Mouse (Mus musculus) urinary bladder, adult 18-20 months (tissue): Measurements from ENCODE around the gene Ifngr1.
A peak's percentile ranks its signal among the peaks of the same experiment; 100 is the strongest.

Experiments used
- DNase-seq, 2 experiments: peaks; one replicate each; pipeline ENCODE4 v3.0.0; 2022; ENCODE audit warnings: low spot score in 2 of 2, mixed read lengths in 2 of 2

Ifngr1 gene

DNA sequence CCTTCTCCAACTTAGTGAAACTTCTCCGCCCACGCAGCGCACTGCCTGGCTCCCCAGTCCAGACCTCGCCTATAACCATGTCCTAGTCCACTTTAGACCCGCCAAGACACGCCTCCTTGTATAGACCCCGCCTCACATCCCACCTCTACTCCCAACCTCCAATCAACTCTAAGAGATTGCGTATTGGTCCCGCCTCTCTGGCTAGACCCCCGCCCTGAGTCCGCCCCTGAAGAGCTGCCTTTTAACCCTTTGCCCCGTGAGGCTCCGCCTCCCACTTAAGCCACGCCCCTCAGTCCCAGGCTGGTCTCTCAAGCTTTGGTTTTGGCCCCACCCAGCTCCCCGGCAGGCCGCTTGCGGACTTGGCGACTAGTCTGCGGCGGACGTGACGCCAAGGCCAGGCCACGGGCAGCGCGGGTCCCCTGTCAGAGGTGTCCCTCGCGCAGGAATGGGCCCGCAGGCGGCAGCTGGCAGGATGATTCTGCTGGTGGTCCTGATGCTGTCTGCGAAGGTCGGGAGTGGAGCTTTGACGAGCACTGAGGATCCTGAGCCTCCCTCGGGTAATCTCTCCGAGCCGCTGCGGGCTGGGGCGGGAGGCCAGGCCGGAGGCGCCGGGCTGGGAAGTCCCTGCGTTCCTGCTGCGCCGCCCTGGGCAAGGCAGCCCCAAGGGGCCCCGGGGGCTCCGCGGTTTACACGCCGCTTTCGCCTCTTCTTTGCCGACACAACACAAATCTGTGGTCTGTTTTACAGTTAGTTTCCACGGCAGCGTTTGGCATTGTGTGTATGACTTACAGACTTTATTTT lies at the start of gene Ifngr1:
Gene Ifngr1, plus strand, starts transcription at position 309 of the 801 bp plus-strand sequence.
- DNase-seq: peak; percentile 99

DNA sequence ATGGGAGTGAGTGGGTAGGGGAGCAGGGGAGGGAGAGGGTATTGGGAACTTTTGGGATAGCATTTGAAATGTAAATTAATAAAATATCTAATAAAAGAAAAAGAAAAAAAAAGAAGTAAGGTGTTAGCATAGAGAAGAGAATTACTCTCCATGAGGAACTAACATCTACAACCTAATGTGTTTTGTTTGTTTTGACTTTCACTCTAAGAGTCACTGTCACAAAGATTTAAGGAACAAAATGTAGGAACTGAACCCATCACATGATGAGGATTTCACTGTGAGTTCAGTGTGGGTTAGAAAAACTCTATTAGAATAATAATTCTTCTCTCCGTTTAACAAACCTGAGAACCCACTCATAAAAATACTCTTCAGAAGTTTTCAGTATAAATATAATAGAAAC lies 44.9 kb upstream of the Ifngr1 start:
- DNase-seq: no peak

DNA sequence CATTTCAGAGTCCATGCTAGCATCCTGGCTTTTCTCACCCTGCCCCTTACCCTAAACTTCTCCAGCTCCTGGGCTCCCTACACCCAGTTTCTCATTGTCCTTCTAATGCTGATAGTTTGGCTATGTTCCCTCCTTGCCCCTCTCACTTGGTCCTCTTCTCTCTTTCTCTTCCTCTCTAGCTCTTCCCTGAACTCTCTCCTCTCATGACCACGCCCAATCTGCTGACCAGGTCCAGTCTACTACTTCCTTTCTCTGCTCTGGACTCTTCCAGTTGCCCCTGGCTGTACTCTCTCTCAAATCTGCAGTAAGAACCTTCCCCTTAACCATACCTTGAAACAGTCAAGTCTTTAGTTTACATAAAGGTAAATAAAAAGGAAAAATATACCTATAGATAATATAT lies 43.7 kb upstream of the Ifngr1 start:
- DNase-seq: no peak

DNA sequence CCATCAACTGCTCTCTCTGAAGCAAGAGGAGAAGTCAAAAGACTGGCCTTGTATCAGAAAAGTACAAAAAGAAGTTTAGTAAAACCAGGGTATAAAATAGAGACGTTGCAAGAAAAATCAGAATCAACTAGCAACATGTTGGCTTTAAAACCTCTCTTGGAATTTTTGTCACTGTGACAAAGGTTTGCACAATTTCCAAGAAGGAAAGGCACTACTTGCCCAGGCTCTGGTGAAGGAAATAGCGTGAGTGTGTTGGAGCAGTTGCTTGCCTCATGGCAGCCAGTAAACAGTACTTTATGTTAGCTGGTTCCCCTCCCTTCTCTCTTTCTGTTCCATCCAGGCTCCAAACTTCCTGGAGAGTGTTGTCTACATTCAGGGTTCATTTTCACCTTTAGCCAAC lies 43.3 kb upstream of the Ifngr1 start:
- DNase-seq: no peak

DNA sequence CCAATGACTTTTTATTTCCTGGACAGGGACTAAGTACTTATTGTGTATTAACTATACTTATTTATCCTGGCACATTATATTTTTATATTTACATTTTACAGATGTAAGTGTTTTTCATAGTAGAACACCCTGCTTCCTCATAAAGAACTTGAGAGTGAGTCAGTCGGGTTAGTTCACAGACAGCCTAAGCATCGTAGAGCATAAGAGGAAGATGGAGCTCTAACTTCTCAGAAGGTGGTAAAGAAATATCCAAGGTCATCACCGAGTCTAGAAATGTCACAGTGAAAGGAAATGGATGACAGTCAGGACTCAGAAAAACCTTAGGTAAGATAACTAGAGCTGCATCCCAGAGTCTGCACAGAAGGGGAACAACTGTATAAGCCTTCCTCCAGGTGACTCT lies 40.2 kb upstream of the Ifngr1 start:
- DNase-seq: no peak

DNA sequence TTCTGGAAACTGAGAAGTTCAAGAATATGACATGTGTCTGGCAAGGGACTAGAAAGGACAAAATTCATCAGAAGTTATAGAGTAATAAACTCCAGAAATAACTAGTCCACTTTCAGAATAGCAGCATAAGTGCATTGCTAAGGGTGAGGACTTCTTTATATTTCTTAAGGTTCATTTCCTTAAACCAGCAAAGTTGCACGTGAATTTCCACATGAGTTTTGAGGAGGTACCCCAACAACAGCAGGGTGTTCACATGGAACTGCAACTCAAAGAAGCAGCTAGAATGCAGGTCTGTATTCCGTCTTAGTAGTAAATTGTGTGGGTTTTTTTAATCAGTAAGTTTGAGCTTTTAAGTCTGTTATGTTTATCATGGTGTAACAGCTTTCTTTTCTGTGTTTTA lies 37.9 kb upstream of the Ifngr1 start:
- DNase-seq: no peak

DNA sequence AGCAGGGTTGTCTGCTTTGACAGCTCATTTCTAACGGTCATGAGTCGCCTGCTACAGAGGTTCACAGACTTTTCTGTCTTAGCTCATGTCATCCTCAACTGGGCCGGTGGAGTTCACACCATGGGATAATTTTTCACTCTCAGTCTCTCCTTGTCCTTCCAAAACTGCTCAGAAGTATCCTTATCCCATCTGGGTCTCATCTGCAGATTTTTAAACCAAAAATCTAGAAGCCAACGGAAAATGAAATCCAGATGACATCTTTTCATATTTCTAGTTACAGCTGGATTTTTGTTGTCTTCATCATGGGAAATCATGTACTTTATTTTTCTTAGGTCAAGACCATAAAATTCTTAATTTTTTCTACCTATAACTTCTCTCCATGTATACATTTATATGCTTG lies 34.1 kb upstream of the Ifngr1 start:
- DNase-seq: no peak

DNA sequence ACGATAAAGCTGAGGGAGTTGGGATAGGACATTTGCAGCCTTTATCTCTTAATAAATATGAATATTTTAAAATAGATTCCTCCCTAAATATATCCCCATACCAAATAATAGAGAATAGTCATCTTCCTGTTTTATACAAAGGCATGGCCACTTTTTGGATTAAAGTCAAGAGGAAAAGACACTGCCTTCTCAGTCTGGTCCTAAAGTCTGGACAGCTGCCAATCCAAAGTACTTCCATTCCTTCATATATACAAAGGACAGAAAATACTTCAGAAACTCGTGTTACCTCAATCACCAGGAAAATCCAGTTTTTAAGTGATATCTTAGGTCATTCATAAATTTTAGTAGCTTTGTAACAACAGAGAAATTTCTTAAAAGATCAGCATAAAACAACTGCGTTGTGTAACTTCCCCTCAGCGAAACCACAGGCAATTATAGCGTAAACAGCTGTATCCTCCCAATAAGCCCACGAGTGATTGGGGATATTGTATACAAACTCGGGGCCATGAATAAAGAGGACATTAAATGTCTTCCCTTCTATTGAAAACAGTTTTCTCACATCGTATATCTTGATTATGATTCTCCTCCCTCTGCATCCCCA lies 32.1 kb upstream of the Ifngr1 start:
- DNase-seq: no peak

DNA sequence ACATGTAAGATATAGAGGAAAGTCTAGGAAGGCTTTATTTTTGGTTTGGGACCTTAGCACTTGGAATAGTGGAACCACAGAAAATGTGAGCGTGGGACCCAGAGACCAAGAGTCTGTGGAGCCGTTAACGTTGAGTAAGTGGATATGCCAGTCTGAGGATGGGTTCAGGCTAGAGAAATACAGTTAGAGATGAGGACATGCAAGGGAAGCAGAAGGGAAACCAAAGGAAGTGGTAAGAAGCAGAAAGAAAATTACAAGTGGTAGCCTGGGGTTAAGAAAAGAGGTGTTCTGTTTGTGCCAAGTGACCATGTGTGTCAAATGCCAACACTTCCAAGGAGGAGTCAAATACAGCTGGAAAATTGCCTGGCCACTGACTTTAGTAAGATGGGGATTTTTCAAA lies 29.2 kb upstream of the Ifngr1 start:
- DNase-seq: no peak

DNA sequence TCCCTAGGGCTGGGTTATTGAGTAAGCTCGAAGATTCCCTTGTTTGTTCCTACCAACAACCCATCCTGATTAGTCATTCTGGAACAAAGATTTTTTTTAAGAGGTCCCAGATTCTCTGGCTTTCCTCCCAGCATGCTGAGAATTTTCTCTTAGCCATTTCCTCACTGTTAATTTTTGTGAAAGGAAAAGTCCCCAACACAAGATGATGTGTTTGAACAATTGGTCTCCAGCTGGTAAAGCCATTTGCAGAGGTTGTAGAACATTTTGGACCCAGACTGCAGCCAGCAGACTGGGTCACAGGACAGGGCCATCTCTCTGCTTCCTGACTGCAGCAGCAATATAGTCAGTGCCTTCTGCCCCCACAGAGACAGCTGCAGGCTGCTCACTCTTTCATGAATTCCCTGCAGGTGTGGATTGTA lies 28.3 kb upstream of the Ifngr1 start:
- DNase-seq: no peak

DNA sequence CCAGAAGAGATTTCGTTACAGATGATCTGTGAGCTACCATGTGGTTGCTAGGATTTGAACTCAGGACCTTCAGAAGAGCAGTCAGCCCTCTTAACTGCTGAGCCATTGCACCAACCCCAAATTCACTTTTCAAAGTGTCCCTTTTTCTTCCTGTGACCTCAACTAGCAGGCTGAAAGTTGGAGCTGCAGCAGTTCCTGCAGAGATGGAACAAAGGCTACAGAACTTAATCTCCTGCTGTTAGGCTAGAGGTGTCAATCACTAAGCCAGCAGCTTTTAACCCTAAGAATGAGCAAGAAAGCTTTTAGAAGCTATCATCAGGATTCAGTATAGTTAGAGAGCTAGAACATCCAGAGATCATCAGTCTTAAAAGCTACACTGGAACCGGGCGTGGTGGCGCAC lies 24.3 kb upstream of the Ifngr1 start:
- DNase-seq: no peak

DNA sequence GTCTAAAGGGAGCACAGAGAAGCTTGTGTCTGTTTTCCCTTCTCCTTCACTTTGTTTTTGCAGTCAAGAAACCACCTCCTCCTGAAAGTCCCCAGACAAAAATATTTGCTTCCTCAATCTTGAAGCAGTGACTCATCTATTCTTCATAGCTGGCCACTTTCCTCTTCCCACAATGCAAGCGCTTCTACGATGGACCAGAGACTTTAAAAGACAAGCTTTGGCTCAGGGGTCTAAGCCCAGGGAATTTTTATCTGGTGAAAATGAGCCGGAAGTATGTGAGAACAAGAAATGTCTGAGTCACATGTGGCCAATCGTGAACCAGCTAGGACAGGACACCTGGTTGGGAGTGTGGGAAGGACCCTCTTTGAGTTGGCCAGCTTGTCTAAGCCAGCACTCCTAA lies 21.5 kb upstream of the Ifngr1 start:
- no peak for DNase-seq

DNA sequence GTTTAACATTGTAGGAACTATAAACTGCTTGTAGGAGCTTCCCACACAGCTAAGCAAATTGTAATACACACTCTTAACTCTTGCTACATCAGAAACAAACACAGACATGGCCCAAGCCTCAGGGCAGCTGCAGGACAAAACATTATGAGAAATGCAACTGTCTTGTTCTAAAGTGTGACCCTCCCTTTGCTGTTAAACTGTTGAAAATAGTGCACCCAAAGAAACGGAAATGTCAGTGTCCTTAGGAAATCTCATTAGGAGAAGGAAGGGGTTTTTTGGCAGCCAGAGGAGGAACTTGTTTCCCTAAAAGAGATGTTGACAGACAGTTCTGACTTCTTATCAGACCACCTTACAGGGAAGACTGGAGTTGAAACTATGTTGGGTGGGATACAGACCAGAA lies 21.0 kb upstream of the Ifngr1 start:
- DNase-seq: no peak

DNA sequence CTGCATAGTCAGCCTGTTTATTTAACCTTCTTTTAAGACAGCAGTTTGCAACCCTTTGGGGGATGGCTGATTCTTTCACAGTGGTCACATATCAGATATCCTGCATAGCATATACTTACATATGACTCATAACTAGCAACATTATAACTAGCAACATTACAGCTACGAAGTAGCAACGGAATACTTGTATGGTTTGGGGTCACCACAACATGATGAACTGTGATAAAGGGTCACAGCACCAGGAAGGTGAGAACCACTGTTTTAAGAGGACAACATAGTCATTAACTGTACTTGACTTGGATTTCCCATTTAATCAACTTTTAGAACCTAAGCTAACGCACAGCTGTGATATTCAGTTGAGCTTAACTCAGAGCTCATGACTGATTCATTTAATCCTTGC lies 14.2 kb upstream of the Ifngr1 start:
- no peak for DNase-seq

DNA sequence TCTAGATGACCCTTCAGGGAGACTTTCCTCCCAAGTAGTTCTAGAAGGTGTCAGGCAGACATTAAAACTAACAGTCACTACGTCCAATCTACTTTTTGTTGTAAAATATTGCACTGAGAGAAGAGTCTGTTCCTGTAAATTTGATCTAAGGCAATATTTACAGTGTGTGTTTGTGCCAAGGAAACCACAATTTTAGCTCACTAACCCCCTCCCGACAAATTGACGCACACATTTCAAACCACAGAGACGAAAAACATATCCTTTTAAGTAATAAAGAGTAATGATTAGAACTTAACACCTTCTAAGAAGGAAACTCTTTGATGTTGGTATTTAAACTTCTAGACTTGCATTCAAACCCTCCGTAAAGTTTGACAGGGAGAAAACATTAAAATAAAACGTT lies 13.7 kb upstream of the Ifngr1 start:
- DNase-seq: no peak

DNA sequence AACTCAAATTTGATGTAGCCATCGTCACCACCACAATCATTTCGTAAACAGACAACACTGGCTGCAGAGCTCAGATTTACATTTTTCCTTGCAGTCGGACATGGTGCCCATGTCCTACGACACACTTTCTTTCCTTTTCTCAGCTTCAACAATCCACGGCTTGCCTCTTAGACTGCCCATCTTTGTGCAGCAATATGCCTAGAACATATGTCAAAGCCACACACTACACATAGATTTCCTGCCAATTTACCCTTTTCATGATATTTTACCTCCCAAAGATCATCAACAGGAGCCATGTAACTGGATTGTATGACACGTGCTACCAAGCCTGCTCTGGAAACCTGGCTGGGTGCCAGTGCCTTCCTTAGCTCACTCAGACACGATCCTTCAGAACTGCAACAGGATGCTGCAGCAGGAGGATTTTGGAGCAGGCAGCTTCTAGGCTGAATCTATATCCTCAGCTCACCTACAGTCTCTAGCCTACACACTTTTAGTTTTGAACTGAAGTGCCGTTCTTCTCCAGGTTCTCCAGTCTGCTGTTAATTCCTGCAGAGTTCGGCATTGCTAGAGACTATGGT lies 13.3 kb upstream of the Ifngr1 start:
- DNase-seq: no peak

DNA sequence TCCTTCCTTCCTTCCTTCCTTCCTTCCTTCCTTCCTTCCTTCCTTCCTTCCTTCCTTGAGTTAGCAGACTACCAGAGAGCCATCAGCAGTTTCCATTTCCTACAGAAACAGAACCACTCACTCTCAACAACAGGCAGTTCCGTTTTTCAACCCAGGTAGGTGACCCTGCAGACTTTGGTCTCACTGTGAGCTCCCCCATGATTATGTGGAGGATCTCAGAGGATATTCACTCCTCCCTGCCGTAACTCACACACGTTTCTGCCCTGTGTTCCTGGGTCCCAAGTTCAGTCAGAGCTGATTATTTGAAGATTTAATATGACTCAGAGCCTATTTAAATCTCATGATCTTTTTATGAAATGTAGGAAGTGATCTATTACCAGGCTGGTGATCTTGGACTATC lies 11.1 kb upstream of the Ifngr1 start:
- DNase-seq: no peak

DNA sequence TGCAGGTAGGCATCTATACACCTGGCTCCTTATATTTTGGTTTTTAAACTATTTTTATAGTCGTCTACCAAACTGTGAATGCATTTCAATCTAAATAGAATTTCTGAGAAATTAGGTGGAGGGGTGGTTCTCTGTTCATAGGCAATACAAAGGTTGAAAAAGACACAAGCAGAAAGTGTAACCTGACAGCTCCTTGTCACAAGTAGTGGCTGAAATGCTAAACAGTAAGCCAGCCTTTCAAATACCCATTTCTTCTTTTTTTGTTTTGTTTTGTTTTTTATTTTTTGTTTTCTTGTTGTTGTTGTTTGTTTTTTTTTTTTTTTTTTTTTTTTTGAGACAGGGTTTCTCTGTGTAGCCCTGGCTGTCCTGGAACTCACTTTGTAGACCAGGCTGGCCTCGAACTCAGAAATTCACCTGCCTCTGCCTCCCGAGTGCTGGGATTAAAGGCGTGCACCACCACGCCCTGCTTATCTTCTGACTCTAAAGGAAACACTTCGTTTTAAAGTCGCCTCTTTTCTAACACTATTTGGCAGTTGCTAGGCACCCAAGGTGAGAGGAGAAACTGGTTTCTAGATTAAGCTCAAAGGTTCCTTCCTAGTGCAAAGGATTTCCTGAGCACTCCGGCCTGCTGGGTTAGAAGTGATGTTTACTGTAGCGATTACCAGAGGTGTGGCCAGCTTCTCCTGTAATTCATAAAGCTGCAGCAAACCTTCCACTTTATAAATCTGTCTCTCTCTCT lies 9.7 kb upstream of the Ifngr1 start:
- DNase-seq: no peak

DNA sequence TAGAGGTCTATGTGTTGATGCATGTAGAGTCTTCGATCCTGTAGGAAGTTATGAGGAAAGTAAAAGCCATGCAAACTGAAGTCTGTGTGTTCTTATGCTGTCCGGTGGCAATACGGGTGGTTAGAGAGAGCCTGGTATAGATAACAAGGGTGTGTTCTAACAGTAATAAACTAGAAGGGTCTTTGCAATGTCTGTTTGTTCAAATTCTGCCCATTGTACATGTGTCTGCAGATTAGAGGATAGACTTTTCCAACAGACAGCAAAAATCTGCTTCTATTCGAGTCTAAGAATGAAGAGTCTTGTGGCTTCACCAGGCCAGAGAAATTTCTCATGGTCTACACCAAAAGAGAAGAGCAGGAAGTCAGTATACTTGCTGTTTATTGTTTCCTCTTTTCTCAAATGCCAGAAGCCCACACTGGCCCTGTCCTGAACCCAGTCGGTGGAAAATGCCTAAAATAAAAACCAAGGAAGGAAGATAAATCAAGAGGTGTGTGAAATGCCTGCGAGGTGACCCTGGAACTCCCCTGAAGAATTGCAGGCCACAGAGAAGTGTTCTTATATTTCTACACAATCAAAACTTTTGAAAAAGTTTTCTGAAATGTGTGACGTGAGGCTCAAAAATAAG lies 8.8 kb upstream of the Ifngr1 start:
- DNase-seq: no peak

DNA sequence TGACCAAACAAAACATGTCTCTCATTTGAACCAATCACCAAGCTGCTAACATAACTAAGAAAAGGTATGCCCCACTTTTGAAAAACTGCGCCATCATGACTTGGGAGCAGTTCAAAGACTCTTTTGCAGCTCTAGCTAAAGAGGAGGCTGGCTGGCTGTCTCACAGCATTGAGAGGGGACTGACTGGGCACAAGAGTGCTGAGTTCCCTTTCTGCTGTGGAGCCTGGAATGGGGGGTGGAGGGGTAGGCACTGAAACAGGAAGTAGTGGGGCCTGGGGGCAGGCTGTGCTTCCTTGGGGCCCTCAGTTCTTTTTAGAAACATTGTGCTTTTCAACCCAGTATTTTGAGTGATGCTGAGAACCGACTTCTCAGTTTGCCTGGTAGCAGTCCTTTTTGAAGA lies 7.7 kb upstream of the Ifngr1 start:
- no peak for DNase-seq

DNA sequence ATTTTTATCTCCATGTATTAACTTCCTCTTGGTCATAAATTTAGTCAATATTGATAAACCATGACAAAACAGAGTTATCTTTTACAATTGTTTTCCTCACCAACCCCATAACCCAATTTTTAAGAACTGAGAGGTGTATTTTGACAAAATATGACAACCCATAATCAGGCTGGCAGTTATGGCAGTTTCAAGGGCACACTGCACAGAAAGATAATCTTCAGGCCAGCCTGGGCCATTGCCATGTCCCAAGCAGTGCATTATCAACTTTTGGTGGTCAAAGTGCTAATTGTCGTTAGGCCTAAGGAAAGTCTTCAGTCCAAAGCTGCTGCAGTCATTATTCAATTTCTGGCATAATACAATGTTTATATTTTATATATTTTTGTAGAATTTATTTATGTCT lies 6.9 kb upstream of the Ifngr1 start:
- DNase-seq: no peak

DNA sequence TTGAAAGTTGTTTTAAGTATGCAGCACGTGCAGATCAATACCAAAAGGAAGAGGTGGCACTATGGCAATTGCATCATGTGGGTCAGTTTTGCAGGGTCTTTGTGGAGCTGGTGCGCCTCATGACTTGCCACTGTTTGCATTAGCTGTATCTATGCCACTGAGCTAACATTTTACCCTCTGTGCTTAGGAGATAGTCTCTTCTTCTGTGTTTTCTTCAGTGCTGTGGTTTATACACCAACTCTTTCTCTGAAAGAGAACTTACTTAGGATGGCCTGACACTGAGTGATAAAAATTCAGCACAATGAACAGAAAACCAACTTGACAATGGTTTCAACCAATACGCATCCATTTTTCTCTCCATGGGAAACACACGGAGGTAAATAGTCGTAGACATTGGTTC lies 5.9 kb upstream of the Ifngr1 start:
- DNase-seq: no peak
